Mouse (Mus musculus) intestine, embryonic 14.5 days (tissue): Measurements from ENCODE around the gene Cend1. TPM values are rescaled to one million over a fixed set of nuclear protein-coding genes. Genes with fewer than 3 reads are reported as not detected.

Experiments
- ATAC-seq: fragments of 200-750 bp; cut with Nextera tagmentation; replicated peaks from 2 replicates; pipeline ENCODE4 v1.8.0; 2017; ENCODE audit warnings: low read depth, moderate number of reproducible peaks, moderate TSS enrichment, moderate library complexity; ENCODE audit not compliant: low FRiP score, low TSS enrichment
- DNase-seq: peaks from one replicate; pipeline ENCODE4 v3.0.0-alpha.2; 2018; ENCODE audit warnings: low spot score
- H3K27ac ChIP-seq: fragments of 300-500 bp; sonication (generic); 2 replicates; pipeline ENCODE4 v1.5.1; 2014; ENCODE audit warnings: low read depth, mild to moderate bottlenecking, control low read depth
- H3K27me3 ChIP-seq: fragments of 300-500 bp; sonication (generic); replicated peaks from 2 replicates; pipeline ENCODE4 v1.6.1; 2014; ENCODE audit warnings: low read length, control low read depth; ENCODE audit not compliant: control insufficient read depth, insufficient read depth
- H3K36me3 ChIP-seq: fragments of 300-500 bp; sonication (generic); 2 replicates; pipeline ENCODE4 v1.6.1; 2014; ENCODE audit warnings: low read length, control low read depth; ENCODE audit not compliant: control insufficient read depth, insufficient read depth
- H3K4me1 ChIP-seq: fragments of 300-500 bp; sonication (generic); replicated peaks from 2 replicates; pipeline ENCODE4 v1.6.1; 2014; ENCODE audit warnings: low read length, control low read depth, mixed read lengths; ENCODE audit not compliant: control insufficient read depth, insufficient read depth
- H3K4me2 ChIP-seq: fragments of 300-500 bp; sonication (generic); 2 replicates; pipeline ENCODE4 v1.6.1; 2014; ENCODE audit warnings: low read length
- H3K4me3 ChIP-seq: fragments of 300-500 bp; sonication (generic); 2 replicates; pipeline ENCODE4 v1.5.1; 2014; ENCODE audit warnings: low read depth, low read length, control low read depth, mixed read lengths
- H3K9ac ChIP-seq: fragments of 300-500 bp; sonication (generic); 2 replicates; pipeline ENCODE4 v1.6.1; 2014; ENCODE audit warnings: mild to moderate bottlenecking, low read length
- H3K9me3 ChIP-seq: fragments of 300-500 bp; sonication (generic); 2 replicates; pipeline ENCODE4 v1.6.1; 2016; ENCODE audit warnings: low read length, control low read depth; ENCODE audit not compliant: control insufficient read depth
- WGBS: fragments of 180-500 bp; shearing (Covaris S2); extraction: QIAGEN DNeasy Blood & Tissue Kit; methylation state at CpG from one replicate; pipeline ENCODE4 v1.1.7; 2014; 5-methylcytosine and 5-hydroxymethylcytosine counted together
- polyA plus RNA-seq: library from polyadenylated mRNA; unstranded; fragments of >200 nt; fragmentation: Nextera tagmentation; extraction: Ambion mirVana; gene quantifications from 2 replicates; pipeline ENCODE4 v1.2.1, GENCODE M21; 2014

Gene Cend1
- polyA plus RNA-seq, 1 experiment from 2014 or later = 1.5 TPM

- H3K36me3 ChIP-seq = peaks cover 27% of the 10 kb centered on the region
- H3K9me3 ChIP-seq = no peaks in the 10 kb centered on the region
- under 1% methylated on average over 52 of the region's 52 CpGs for WGBS
- peaks cover 34% of the 10 kb centered on the region for H3K27me3 ChIP-seq
- ATAC-seq (peak; percentile 75), DNase-seq (peak; percentile 93)
- H3K4me1 ChIP-seq = peaks cover 34% of the 10 kb centered on the region
- H3K4me3 ChIP-seq = peak within 1 kb of the TSS; percentile 75
- H3K4me2 ChIP-seq = peak within 1 kb of the TSS; percentile 91
- peak within 1 kb of the TSS; percentile 80 for H3K27ac ChIP-seq
- H3K9ac ChIP-seq = peak within 1 kb of the TSS; percentile 80
Observed at GRCm38 (mm10) chr7:141467230-141468030, 38.1 kb upstream of the Cend1 start, which contains the start of gene Cd151. Cd151 (plus strand) TSS chr7:141467392.

- Histone ChIP-seq H3K36me3 (peaks cover 20% of the 10 kb centered on the region), H3K4me3 (peak overlapping the region; percentile 75), H3K4me1 (peaks cover 37% of the 10 kb centered on the region), H3K9me3 (no peaks in the 10 kb centered on the region), H3K9ac (peak overlapping the region; percentile 80), H3K4me2 (peak overlapping the region; percentile 91), H3K27me3 (peaks cover 41% of the 10 kb centered on the region), H3K27ac (peak overlapping the region; percentile 80; the same call in 1 of the 2 replicates)
- DNase-seq (no peak), ATAC-seq (0 out of 2 replicates have a peak, but pooled peaks have one; percentile 0)
- 62% methylated on average over 10 of the region's 10 CpGs for WGBS
Observed at GRCm38 (mm10) chr7:141466607-141467148, 37.4 kb upstream of the Cend1 start.

DNA sequence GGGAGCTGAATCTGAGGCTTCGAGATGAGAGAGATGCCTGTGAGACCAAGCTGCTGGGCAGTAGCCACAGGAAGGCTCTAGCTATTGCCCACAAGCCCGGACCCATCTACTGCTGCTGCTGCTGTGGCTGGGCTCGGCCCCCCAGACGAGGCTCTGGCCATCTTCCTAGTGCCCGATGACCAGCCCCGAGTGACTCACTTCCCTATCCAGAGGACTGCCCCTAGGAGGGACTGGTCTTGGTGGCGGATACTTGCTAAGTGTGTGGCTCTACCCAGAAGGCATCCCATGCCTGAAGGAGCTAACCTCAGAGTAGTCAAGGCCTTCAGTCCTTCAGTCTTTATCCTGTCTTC lies 36.7 kb upstream of the Cend1 start:
- Histone ChIP-seq H3K4me2 (no peak overlapping the region), H3K9ac (no peak overlapping the region), H3K9me3 (no peaks in the 10 kb centered on the region), H3K4me1 (peaks cover 37% of the 10 kb centered on the region), H3K27me3 (peaks cover 48% of the 10 kb centered on the region), H3K4me3 (no peak overlapping the region), H3K27ac (no peak overlapping the region), H3K36me3 (peaks cover 15% of the 10 kb centered on the region)
- DNase-seq = no peak
- WGBS = 82% methylated on average over 7 of the region's 7 CpGs
- no peak for ATAC-seq

DNA sequence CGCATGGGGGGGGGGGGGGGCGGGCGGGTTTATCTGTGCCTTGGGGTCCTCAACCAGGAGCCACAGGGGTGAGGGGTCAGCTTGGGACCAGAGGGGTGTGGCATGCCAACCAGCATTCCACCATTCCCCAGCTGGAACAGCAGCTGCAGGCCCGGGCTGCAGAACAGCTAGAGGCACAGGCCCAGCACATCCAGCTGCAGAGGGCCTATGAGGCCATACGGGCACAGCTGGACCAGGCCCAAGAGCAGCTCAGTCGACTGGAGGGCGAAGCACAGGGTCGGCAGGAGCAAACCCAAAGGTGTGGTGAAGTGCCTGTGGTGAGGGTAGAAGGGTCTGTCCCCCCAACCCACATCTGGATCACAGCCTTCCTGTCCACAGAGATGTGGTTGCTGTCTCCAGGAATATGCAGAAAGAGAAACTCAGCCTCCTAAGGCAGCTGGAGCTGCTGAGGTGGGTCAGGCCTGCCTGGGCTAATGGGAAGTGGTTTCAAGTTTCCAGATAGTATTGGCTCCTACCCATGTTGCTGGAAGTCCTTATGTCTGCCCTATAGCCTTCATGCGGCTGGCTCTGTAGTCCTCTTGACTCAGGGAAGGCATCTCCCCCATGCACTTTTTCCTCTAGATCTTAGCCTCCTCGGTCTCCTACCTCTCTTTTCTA lies 36.2 kb upstream of the Cend1 start:
- Histone ChIP-seq H3K4me2 (no peak overlapping the region), H3K27ac (no peak overlapping the region), H3K9me3 (no peaks in the 10 kb centered on the region), H3K27me3 (peaks cover 53% of the 10 kb centered on the region), H3K4me1 (peaks cover 37% of the 10 kb centered on the region), H3K36me3 (peaks cover 10% of the 10 kb centered on the region), H3K9ac (no peak overlapping the region), H3K4me3 (no peak overlapping the region)
- WGBS = 40% methylated on average over 10 of the region's 10 CpGs
- ATAC-seq (no peak), DNase-seq (no peak)

- H3K9ac ChIP-seq = no peak overlapping the region
- ATAC-seq (no peak), DNase-seq (no peak)
- 11% methylated on average over 38 of the region's 38 CpGs for WGBS
- H3K27ac ChIP-seq = no peak overlapping the region
- H3K4me2 ChIP-seq = peak overlapping the region; percentile 36
- peaks cover 61% of the 10 kb centered on the region for H3K27me3 ChIP-seq
- H3K9me3 ChIP-seq = no peaks in the 10 kb centered on the region
- peaks cover 2% of the 10 kb centered on the region for H3K36me3 ChIP-seq
- peak overlapping the region; percentile 2 for H3K4me3 ChIP-seq
- H3K4me1 ChIP-seq = peaks cover 36% of the 10 kb centered on the region
Observed at GRCm38 (mm10) chr7:141464603-141465201, 35.4 kb upstream of the Cend1 start.

- Histone ChIP-seq H3K4me3 (peak overlapping the region; percentile 2), H3K4me2 (peak overlapping the region; percentile 36; the same call in 1 of the 2 replicates), H3K9ac (no peak overlapping the region), H3K27ac (no peak overlapping the region), H3K27me3 (peaks cover 64% of the 10 kb centered on the region), H3K36me3 (0 out of 2 replicates have a peak, but pooled peaks cover 3% of the 10 kb centered on the region), H3K9me3 (no peaks in the 10 kb centered on the region), H3K4me1 (peaks cover 29% of the 10 kb centered on the region)
- DNase-seq = no peak
- no peak for ATAC-seq
- WGBS = 36% methylated on average over 12 of the region's 12 CpGs
Observed at GRCm38 (mm10) chr7:141463824-141464602, 34.7 kb upstream of the Cend1 start.

DNA sequence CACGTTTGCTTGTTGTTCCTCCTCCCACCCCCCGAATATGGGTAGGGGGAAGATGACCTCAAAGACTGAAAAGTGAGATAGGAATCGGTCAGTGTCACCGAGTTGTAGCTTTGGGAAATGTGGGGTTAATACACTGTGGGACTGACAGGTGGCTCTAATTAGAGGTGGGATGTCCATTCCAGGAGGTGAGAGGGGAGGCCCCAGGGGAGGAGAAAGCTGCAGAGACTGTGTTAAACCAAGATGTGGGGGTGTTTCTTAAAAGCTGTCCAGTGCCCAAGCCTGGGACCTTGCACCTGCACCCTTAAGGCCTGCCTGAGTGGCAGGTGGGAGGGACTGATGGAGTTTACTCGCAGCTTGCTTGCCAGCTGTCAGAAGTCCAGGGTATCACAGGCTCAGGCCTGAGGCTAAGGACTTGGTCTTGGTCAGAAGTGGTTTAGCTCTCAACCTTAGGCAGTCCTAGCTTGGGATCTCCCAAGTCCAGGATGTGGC lies 33.1 kb upstream of the Cend1 start:
- WGBS = 21% methylated on average over 5 of the region's 5 CpGs
- Histone ChIP-seq H3K9ac (peak overlapping the region; percentile 40; the same call in 1 of the 2 replicates), H3K27me3 (peaks cover 64% of the 10 kb centered on the region), H3K27ac (no peak overlapping the region), H3K9me3 (no peaks in the 10 kb centered on the region), H3K36me3 (0 out of 2 replicates have a peak, but pooled peaks cover 3% of the 10 kb centered on the region), H3K4me3 (peak overlapping the region; percentile 36), H3K4me1 (peaks cover 18% of the 10 kb centered on the region), H3K4me2 (peak overlapping the region; percentile 69)
- ATAC-seq = no peak
- DNase-seq = no peak
